Mouse (Mus musculus) urinary bladder, postnatal 10 days (tissue): ENCODE measurements around the gene Mtch1.
"Not testable (repeated sequence)": the region's sequence is repeated elsewhere in the genome, so short reads cannot be mapped to it uniquely, and the experiment has no call there.

Experiments
- DNase-seq: peaks from one replicate; pipeline ENCODE4 v3.0.0; 2022; ENCODE audit warnings: low spot score

Mtch1 gene

GRCm38 (mm10) chr17:29347645-29348256 is at the start of gene Mtch1:
Gene Mtch1 (minus strand): TSS chr17:29347934.
- DNase-seq: peak; percentile 94

DNA sequence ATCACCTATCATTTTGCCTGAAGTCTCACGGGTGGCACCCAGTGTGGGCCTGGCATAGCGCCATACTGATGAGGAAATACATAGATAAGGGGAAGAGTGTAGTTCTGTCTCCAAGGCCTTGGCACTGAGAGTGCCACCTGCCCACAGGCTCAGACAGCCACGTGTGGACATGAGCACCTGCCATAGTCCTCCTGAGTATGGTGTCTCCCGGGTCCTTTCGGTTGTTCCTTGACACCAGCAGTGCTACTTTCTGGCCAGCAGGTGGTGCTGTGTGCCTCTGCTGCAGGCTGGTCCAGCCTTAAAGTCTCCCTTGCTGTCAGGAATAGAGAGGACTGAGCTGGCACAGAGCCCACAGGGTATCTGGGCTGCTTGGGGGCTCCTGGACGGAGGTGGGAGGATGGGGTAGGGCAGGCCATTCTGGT is 49.1 kb upstream of the Mtch1 start:
- peak; percentile 46 for DNase-seq

- no peak for DNase-seq
Measured at GRCm38 (mm10) chr17:29396056-29396799, 48.5 kb upstream of the Mtch1 start.

- DNase-seq: no peak
Measured at GRCm38 (mm10) chr17:29395381-29395780, 47.6 kb upstream of the Mtch1 start.

DNA sequence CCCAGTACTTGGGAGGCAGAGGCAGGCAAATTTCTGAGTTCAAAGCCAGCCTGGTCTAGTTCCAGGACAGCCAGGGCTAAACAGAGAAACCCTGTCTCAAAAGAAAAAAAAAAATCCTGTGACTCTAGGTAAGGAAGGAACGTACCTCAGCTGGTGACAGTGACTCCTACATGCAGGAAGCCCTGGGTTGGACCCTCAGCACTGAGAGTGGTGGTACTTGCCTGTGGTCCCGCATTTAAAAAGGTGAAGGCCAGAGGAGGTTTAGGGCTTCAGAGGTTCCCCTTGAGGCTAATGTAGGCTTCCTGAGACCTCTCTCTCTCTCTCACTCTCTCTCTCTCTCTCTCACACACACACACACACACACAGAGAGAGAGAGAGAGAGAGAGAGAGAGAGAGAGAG is 47.0 kb upstream of the Mtch1 start:
- not testable (repeated sequence) for DNase-seq

- no peak for DNase-seq
Measured at GRCm38 (mm10) chr17:29394106-29394760, 46.5 kb upstream of the Mtch1 start.

DNA sequence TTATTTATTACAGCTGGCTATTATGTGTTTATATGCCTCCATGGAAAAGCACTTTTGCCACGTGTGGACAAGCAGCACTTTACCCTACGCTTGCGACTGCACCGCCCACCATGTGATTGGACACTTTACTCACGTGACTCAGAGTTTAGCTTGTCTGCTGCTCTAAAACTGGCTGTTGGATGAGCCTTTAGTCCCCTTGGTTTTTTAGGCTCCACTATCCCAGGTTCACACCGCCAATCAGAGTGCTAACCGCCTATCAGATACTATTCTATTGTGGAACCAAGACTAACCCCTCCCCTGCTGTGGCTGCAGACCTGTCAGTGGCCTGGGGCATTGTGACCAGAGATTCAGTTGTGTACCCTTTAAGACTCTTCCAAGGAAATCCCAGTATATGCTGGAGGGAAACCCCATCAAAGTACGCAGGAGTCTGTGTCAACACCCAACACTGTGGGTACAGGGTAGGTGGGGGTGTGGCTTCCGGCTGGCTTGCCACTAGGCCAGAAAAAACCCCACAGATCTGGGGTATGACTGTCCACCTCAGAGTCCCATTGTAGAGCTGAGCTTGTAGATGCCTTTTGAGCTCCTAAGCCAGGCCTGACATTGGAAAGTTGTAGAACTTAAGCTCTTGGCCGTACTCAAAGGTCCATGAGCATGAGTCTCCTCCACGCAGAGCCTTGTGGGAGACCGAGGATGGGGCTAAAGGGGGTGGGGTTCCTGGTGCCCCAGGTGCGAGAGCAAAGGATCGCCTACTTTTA is 45.8 kb upstream of the Mtch1 start:
- DNase-seq: no peak

DNA sequence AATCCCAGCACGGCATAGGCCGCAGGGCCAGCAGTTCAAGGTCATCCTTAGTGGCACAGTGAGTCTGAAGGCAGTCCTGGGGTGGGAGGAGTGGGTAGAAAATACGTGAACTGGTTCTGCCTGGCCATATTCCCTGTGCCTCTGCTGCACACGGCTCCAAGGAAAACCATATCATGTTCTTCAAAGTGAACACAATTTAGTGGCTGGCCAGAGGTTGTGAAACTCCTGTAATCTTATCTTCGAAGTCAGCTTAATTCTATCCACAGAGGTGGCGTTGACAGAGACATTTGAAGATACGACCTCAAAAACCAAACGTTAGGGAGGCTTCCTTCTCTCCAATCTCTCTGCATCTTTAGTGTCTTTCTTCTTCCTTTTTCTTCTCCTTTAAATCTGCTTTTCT is 43.5 kb upstream of the Mtch1 start:
- DNase-seq: no peak

GRCm38 (mm10) chr17:29388978-29389377 is 41.2 kb upstream of the Mtch1 start:
- DNase-seq: no peak

GRCm38 (mm10) chr17:29385746-29386145 is 38.0 kb upstream of the Mtch1 start:
- DNase-seq: no peak

DNA sequence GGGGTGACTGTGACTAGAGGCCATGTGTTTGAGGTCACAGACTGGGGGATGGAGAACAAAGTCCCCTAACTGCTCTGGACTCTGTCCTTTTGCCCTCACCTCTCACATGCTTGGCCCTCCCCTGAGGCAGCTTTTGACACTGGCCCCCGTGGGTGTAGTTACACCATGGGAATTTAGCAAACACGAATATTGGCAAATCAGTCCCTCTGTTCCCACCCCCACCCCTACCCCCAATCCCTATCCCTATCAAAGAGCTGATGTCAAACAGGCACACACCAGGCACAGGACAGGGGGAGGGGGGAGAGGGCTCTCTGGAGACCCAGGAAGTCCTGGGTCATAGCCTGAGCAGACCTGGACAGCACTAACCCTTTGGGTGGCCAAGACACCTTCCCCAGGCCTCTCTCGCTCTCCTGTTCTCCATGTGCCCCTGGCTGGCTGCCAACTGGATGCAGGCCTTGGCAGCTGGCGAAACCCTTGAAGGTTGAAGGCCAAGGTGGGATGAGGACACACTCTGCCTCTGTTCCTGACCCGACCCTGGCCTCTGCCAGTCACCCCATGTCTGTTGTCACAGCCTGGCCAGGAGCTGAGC is 37.2 kb upstream of the Mtch1 start:
- no peak for DNase-seq

- DNase-seq: no peak
Measured at GRCm38 (mm10) chr17:29383923-29384322, 36.2 kb upstream of the Mtch1 start.

- DNase-seq: no peak
Measured at GRCm38 (mm10) chr17:29382417-29382816, 34.7 kb upstream of the Mtch1 start.

- no peak for DNase-seq
Measured at GRCm38 (mm10) chr17:29381472-29381871, 33.7 kb upstream of the Mtch1 start.

- DNase-seq: no peak
Measured at GRCm38 (mm10) chr17:29380241-29380640, 32.5 kb upstream of the Mtch1 start.

DNA sequence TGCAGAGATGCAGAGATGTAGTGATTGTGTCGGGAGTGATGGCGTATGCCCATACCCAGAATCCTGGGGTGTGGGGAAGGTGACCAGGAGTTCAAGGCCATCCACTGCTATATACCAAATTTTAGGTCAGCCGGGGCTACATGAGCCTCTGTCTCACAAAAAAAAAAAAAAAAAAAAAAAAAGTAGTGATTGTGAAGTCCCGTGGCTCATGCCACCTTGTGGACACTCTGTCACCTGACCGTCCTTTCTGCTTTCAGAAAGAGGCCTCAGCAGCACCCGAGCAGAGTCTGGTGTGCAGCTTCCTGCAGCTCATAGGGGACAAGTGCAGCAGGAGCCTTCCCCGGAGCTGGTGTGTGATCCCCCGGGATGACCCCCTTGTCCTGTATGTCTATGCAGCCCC is 30.3 kb upstream of the Mtch1 start:
- DNase-seq: no peak

DNA sequence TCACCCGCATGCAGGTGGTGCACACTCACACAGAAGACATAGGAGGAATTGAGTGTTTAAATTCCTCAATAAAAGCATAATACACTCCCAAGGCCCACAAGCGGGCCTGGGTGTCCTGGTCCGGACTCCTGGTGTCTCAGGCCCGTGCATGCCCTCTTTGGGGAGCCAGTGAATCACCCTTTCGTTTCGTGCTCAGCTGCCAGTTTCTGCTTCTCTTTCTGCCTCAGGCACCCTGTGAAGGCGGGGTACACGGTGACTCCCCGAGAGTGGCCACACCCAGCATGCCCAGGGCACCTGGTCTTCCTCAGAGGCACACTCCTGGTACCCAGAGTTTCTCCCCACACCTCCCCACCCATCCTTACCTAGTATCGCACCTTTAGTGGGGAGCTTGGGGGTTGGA is 28.1 kb upstream of the Mtch1 start:
- no peak for DNase-seq

DNA sequence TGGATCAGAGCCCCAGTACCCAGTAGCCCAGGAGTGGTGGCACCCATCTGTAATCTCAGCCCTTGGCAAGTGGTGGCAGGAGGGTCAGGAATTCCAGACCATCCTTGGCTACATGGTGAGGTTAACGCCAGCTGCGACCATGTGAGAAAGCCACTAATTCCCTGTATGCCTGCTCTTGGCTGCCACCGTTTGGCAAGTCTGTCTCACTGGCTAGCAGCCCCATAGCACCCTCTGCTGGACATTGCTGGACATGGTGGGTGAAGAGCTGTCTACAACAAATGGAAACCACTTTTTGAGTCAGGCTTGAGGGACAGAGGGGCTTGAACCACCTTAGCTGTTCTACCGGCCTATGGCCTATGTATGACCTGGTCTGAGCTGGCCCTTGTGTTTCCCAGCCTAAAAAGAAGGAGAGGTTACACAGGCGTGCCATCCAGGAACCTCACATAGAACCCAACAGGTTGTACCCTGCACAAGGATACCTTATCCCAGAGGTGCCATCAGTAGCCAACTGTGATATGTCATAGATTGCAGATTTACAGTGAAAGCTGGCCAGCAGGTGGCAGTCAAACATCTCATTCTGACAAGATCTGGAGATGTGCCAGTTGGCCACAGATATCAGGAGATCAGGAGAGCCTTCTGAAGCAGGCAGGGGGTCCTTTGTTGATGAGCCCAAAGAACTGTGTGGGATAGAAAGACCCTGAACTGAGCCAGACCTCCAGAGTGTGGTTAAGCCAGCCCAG is 23.4 kb upstream of the Mtch1 start:
- peak; percentile 84 for DNase-seq

GRCm38 (mm10) chr17:29368726-29369125 is 21.0 kb upstream of the Mtch1 start:
- no peak for DNase-seq

GRCm38 (mm10) chr17:29365105-29365621 is 17.4 kb upstream of the Mtch1 start:
- no peak for DNase-seq

DNA sequence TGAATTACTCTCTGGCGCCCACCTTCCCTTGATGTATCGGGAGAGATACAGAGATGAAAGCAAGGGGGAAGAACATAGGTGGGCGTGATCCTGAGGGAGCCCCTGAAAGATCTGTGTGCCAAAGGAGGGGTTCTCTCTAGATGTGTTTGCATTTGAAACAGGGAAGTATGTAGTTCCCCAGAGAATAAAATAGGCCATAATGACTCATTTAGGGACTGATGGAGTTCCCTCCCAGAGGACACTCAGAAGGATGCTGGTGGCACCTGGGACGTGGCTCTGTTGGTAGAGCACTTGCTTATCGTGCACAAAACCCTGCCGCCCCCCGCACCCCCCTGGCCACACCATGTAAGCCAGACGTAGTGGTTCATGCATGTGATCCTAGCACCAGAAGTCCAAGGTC is 15.4 kb upstream of the Mtch1 start:
- DNase-seq: no peak
